Mouse (Mus musculus) lung, adult 2 months (tissue): ENCODE measurements at regions not wholly inside any gene's neighbourhood (a gene's known extent, or its start where the extent isn't known, plus 50 kb on each side); places are given as distances from the start of the nearest gene placed in this dataset.

ENCODE experiments used
- CTCF ChIP-seq: fragments of 200-500 bp; IDR thresholded peaks from 2 replicates; pipeline ENCODE4 v1.5.1; 2011; ENCODE audit warnings: mild to moderate bottlenecking, low read length, control low read depth; ENCODE audit not compliant: insufficient read depth
- POLR2A ChIP-seq: fragments of 200-500 bp; IDR thresholded peaks from 2 replicates; pipeline ENCODE4 v1.6.1; 2011; ENCODE audit warnings: low read depth, mild to moderate bottlenecking, control low read depth, low read length, borderline replicate concordance; ENCODE audit errors: extremely low read depth

DNA sequence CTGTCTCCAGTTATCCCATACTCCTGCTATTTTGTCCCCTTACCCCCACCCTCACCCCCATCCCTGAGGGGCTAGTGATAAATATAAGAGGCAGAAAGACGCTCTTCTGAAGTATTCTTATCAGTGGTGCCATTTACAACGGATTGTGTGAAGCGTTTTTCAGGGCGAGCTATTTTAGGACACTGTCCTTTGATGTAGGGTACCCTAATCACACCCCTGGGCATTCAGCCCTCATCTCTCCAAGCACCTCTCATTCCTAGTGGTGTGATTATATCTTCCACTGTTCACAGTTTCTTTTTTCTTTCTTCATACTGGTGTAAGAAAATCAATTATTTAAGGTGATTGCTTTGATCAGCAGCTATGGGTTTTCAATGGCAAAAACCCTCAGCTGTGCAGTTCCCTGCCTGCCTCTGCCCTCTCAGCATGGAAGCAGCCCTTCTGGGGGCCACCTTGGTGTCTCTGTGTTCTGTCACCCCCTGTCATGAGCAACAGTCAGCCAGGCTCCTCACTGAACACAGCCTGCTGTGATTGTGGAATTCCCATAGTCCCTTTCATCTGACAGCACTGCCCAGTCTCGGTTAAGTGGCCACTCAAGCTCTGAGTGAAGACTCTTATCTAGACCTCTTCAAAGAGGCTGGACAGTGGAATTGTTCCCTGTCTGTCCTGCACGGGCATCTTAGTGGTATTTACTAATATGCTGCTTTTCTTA, 196.7 kb upstream of the Id2 start:
- TF ChIP-seq POLR2A (no peak), CTCF (no peak)
